Mouse (Mus musculus) C2C12 (cell line): ENCODE results near the gene Epha3.

Experiments used
- CTCF ChIP-seq: IDR thresholded peaks from one replicate; pipeline ENCODE4 v1.5.1; 2011; ENCODE audit not compliant: control insufficient read depth, insufficient read depth, insufficient read length
- FOSL1 ChIP-seq: IDR thresholded peaks from one replicate; pipeline ENCODE4 v1.8.0; 2011; ENCODE audit warnings: mild to moderate bottlenecking, low read length; ENCODE audit not compliant: poor library complexity, insufficient read depth, severe bottlenecking
- MAX ChIP-seq: IDR thresholded peaks from one replicate; pipeline ENCODE4 v1.6.1; 2011; ENCODE audit warnings: mild to moderate bottlenecking, control low read depth
- MYOD1 ChIP-seq: IDR thresholded peaks from one replicate; pipeline ENCODE4 v1.6.1; 2011; ENCODE audit warnings: low read depth; ENCODE audit not compliant: control insufficient read depth, insufficient read length
- MYOG ChIP-seq: IDR thresholded peaks from one replicate; pipeline ENCODE4 v1.6.1; 2011; ENCODE audit not compliant: control insufficient read depth, insufficient read length; ENCODE audit errors: extremely low read depth
- USF1 ChIP-seq: IDR thresholded peaks from one replicate; pipeline ENCODE4 v1.6.1; 2011; ENCODE audit warnings: low read depth, mild to moderate bottlenecking, control low read depth, moderate library complexity

GRCm38 (mm10) chr16:63798341-63798740, 65.6 kb downstream of the Epha3 start:
- no peak for TF ChIP-seq CTCF
- TF ChIP-seq MAX: no peak
- no peak for TF ChIP-seq FOSL1
- TF ChIP-seq USF1: no peak
- TF ChIP-seq MYOG: no peak
- no peak for TF ChIP-seq MYOD1
